Mouse (Mus musculus) CH12.LX (cell line): Measurements from ENCODE around the gene Ugt1a2. TPM values are rescaled to one million over a fixed set of nuclear protein-coding genes. Genes with fewer than 3 reads are reported as not detected.

Experiments used
- DNase-seq: peaks from one replicate; pipeline ENCODE4 v3.0.0-alpha.2; 2013; ENCODE audit errors: extremely low read depth
- H3K27ac ChIP-seq: 2 replicates; pipeline ENCODE4 v1.5.1; 2012; ENCODE audit warnings: low read depth, mild to moderate bottlenecking, control low read depth, moderate library complexity; ENCODE audit not compliant: insufficient read depth
- H3K27me3 ChIP-seq: replicated peaks from 2 replicates; pipeline ENCODE3; 2012; ENCODE audit warnings: inconsistent platforms
- H3K36me3 ChIP-seq, 2 experiments: replicated peaks in 1 of 2; 2 replicates each; pipeline versions ENCODE3 to v1.6.1; 2012; ENCODE audit warnings: inconsistent platforms in 1 of 2, low read length in 1 of 2, mild to moderate bottlenecking in 1 of 2, mixed read lengths in 1 of 2, moderate library complexity in 1 of 2; ENCODE audit not compliant: control insufficient read depth in 1 of 2, insufficient read depth in 1 of 2
- H3K4me1 ChIP-seq, 2 experiments: 2 replicates each; pipeline ENCODE4 v1.6.1; 2012; ENCODE audit warnings: inconsistent platforms in 1 of 2, moderate library complexity in 1 of 2; ENCODE audit not compliant: insufficient read depth in 2 of 2, control insufficient read depth in 1 of 2
- H3K4me2 ChIP-seq: 2 replicates; pipeline ENCODE4 v1.6.1; 2012; ENCODE audit warnings: low read depth, mild to moderate bottlenecking, control low read depth; ENCODE audit not compliant: poor library complexity, insufficient read depth, severe bottlenecking
- H3K4me3 ChIP-seq, 3 experiments: fragments of 150-350 bp in 1 of 3; sonication (generic) in 1 of 3; replicated peaks in 1 of 3; 2 replicates each; pipeline versions ENCODE3 to v1.5.1; 2011 to 2012; ENCODE audit warnings: low read depth in 2 of 3, low read length in 2 of 3, mild to moderate bottlenecking in 2 of 3, moderate library complexity in 2 of 3, control low read depth in 1 of 3, improper control_type of control experiment in 1 of 3, inconsistent platforms in 1 of 3, mixed read lengths in 1 of 3; ENCODE audit not compliant: poor library complexity in 1 of 3
- H3K79me2 ChIP-seq: replicated peaks from 2 replicates; pipeline ENCODE4 v1.6.1; 2012; ENCODE audit warnings: mild to moderate bottlenecking, moderate library complexity; ENCODE audit not compliant: control insufficient read depth, poor library complexity, insufficient read depth, severe bottlenecking; ENCODE audit errors: extremely low read depth
- H3K9ac ChIP-seq: 2 replicates; pipeline ENCODE4 v1.6.1; 2012; ENCODE audit warnings: low read depth, mild to moderate bottlenecking, control low read depth, moderate library complexity; ENCODE audit not compliant: insufficient read depth
- H3K9me3 ChIP-seq: replicated peaks from 2 replicates; pipeline ENCODE3; 2012; ENCODE audit warnings: low read length, inconsistent platforms, mixed read lengths
- CHD1 ChIP-seq: IDR thresholded peaks from 2 replicates; pipeline ENCODE4 v1.6.1; 2012; ENCODE audit warnings: low read depth, low read length, improper control_type of control experiment, inconsistent platforms
- ELF1 ChIP-seq: IDR thresholded peaks from 2 replicates; pipeline ENCODE4 v1.6.1; 2014; ENCODE audit warnings: low read depth, mild to moderate bottlenecking, inconsistent platforms, low read length, improper control_type of control experiment
- EP300 ChIP-seq: IDR thresholded peaks from 2 replicates; pipeline ENCODE4 v1.6.1; 2011; ENCODE audit warnings: low read length, improper control_type of control experiment
- ETS1 ChIP-seq: conservative IDR thresholded peaks from 2 replicates; pipeline ENCODE4 v1.6.1; 2012; ENCODE audit warnings: low read depth, mild to moderate bottlenecking, inconsistent platforms, low read length, improper control_type of control experiment, moderate library complexity
- HCFC1 ChIP-seq: IDR thresholded peaks from 2 replicates; pipeline ENCODE4 v1.6.1; 2012; ENCODE audit warnings: low read depth, mild to moderate bottlenecking, inconsistent platforms, low read length, improper control_type of control experiment
- JUN ChIP-seq: IDR thresholded peaks from 2 replicates; pipeline ENCODE4 v1.6.1; 2011; ENCODE audit warnings: low read depth, mild to moderate bottlenecking, low read length, improper control_type of control experiment, moderate library complexity; ENCODE audit not compliant: insufficient read depth
- MAFK ChIP-seq: IDR thresholded peaks from 2 replicates; pipeline ENCODE4 v1.6.1; 2011; ENCODE audit warnings: low read length, improper control_type of control experiment; ENCODE audit not compliant: insufficient replicate concordance
- MAZ ChIP-seq: IDR thresholded peaks from 2 replicates; pipeline ENCODE4 v1.6.1; 2012; ENCODE audit warnings: low read depth, mild to moderate bottlenecking, inconsistent platforms, low read length, improper control_type of control experiment, moderate library complexity
- MXI1 ChIP-seq: IDR thresholded peaks from 2 replicates; pipeline ENCODE4 v1.6.1; 2011; ENCODE audit warnings: mild to moderate bottlenecking, low read depth, low read length, improper control_type of control experiment
- NELFE ChIP-seq: IDR thresholded peaks from 2 replicates; pipeline ENCODE4 v1.6.1; 2011; ENCODE audit warnings: low read depth, low read length, improper control_type of control experiment
- PAX5 ChIP-seq: IDR thresholded peaks from 2 replicates; pipeline ENCODE4 v1.6.1; 2012; ENCODE audit warnings: low read length, inconsistent platforms, mixed read lengths
- POLR2A ChIP-seq: IDR thresholded peaks from 2 replicates; pipeline ENCODE4 v1.6.1; 2011; ENCODE audit warnings: low read depth, mild to moderate bottlenecking, improper control_type of control experiment, low read length
- RAD21 ChIP-seq: IDR thresholded peaks from 2 replicates; pipeline ENCODE4 v1.6.1; 2011; ENCODE audit warnings: low read depth, mild to moderate bottlenecking, low read length, improper control_type of control experiment, moderate library complexity
- SIN3A ChIP-seq: IDR thresholded peaks from 2 replicates; pipeline ENCODE4 v1.6.1; 2012; ENCODE audit warnings: low read length, improper control_type of control experiment, inconsistent platforms
- TBP ChIP-seq: conservative IDR thresholded peaks from 2 replicates; pipeline ENCODE4 v1.6.1; 2011; ENCODE audit warnings: low read depth, low read length, improper control_type of control experiment
- TCF12 ChIP-seq: IDR thresholded peaks from 2 replicates; pipeline ENCODE4 v1.6.1; 2014; ENCODE audit warnings: low read depth, mild to moderate bottlenecking, inconsistent platforms, low read length, improper control_type of control experiment
- ZKSCAN1 ChIP-seq: IDR thresholded peaks from 2 replicates; pipeline ENCODE4 v1.6.1; 2012; ENCODE audit warnings: low read depth, inconsistent platforms, low read length, improper control_type of control experiment, borderline replicate concordance
- ZMIZ1 ChIP-seq: IDR thresholded peaks from 2 replicates; pipeline ENCODE4 v1.6.1; 2012; ENCODE audit warnings: low read depth, mild to moderate bottlenecking, inconsistent platforms, low read length, improper control_type of control experiment
- ZNF384 ChIP-seq: IDR thresholded peaks from 2 replicates; pipeline ENCODE4 v1.6.1; 2012; ENCODE audit warnings: low read depth, low read length, improper control_type of control experiment, inconsistent platforms
- dilution Hi-C: fragments of 300-500 bp; cut with MboI; formaldehyde crosslinking; loops from 2 replicates; pipeline ENCODE4 v1.14.3; 2020; ENCODE audit warnings: low sequenced_read_pairs; ENCODE audit not compliant: extremely low pct_unique_long_range_greater_than_20kb, extremely low pct_ligation_motif_present
- in situ Hi-C: fragments of 300-500 bp; cut with MboI; formaldehyde crosslinking; loops from 3 replicates; pipeline ENCODE4 v1.14.3; 2019; ENCODE audit warnings: low sequenced_read_pairs, low pct_ligation_motif_present, low pct_unique_long_range_greater_than_20kb, mixed read lengths
- polyA plus RNA-seq: library from polyadenylated mRNA; unstranded; fragments of >175 nt; gene quantifications from 2 replicates; pipeline ENCODE4 v1.2.1, GENCODE M21; 2012; ENCODE audit warnings: low read depth; ENCODE audit not compliant: insufficient read length
- total RNA-seq, 2 experiments: library from RNA; depleted of rRNA; stranded (reverse); fragments of 300-350 nt in 1 of 2; fragments of >200 nt in 1 of 2; gene quantifications; 2 replicates each; pipeline ENCODE4 v1.2.3; 2012 to 2014

Gene Ugt1a2
- total and polyA plus RNA-seq, 3 experiments, result not detected

GRCm38 (mm10) chr1:88231803-88232499 is 31.6 kb downstream of the Ugt1a2 start:
- dilution Hi-C loops, result no loop called here
- no peak for DNase-seq
- TF ChIP-seq TCF12, result no peak
- no peak for TF ChIP-seq ELF1
- Histone ChIP-seq H3K9ac (no peak overlapping the region), H3K4me3 (no peak overlapping the region), H3K79me2 (no peaks in the 10 kb centered on the region), H3K4me1 (0 out of 4 replicates have a peak, but pooled peaks cover 0 to 2% of the 10 kb centered on the region in 2 experiments), H3K27ac (no peak overlapping the region), H3K9me3 (peaks cover 72% of the 10 kb centered on the region), H3K36me3 (no peaks in the 10 kb centered on the region), H3K4me2 (no peak overlapping the region), H3K27me3 (peaks cover 8% of the 10 kb centered on the region)
- in situ Hi-C loops, result no loop called here

GRCm38 (mm10) chr1:88232664-88233380 is 32.4 kb downstream of the Ugt1a2 start:
- H3K4me1 ChIP-seq, result no peaks in the 10 kb centered on the region
- H3K4me2 ChIP-seq, result no peak overlapping the region
- H3K79me2 ChIP-seq, result no peaks in the 10 kb centered on the region
- no peak overlapping the region for H3K9ac ChIP-seq
- peaks cover 15% of the 10 kb centered on the region for H3K27me3 ChIP-seq
- no peaks in the 10 kb centered on the region for H3K36me3 ChIP-seq
- H3K27ac ChIP-seq, result no peak overlapping the region
- dilution Hi-C loops, result no loop called here
- TF ChIP-seq JUN (no peak), RAD21 (no peak), HCFC1 (no peak), TBP (no peak), CHD1 (no peak), MAFK (no peak), POLR2A (no peak), ETS1 (no peak), ZNF384 (no peak), PAX5 (no peak), SIN3A (no peak), ZKSCAN1 (no peak), MXI1 (no peak), ZMIZ1 (no peak), EP300 (no peak), NELFE (no peak), MAZ (no peak)
- in situ Hi-C loops, result no loop called here
- DNase-seq, result no peak
- H3K4me3 ChIP-seq, result no peak overlapping the region
- peaks cover 76% of the 10 kb centered on the region for H3K9me3 ChIP-seq
